Mouse (Mus musculus): Measurements from ENCODE around the gene Atp6v1g2. TPM values are rescaled to one million over a fixed set of nuclear protein-coding genes. Genes with fewer than 3 reads are reported as not detected.

The Atp6v1g2 gene
- polyA plus RNA-seq (2012; rRNA removed) = 2.0 and 2.3 TPM in 2 replicates

DNA sequence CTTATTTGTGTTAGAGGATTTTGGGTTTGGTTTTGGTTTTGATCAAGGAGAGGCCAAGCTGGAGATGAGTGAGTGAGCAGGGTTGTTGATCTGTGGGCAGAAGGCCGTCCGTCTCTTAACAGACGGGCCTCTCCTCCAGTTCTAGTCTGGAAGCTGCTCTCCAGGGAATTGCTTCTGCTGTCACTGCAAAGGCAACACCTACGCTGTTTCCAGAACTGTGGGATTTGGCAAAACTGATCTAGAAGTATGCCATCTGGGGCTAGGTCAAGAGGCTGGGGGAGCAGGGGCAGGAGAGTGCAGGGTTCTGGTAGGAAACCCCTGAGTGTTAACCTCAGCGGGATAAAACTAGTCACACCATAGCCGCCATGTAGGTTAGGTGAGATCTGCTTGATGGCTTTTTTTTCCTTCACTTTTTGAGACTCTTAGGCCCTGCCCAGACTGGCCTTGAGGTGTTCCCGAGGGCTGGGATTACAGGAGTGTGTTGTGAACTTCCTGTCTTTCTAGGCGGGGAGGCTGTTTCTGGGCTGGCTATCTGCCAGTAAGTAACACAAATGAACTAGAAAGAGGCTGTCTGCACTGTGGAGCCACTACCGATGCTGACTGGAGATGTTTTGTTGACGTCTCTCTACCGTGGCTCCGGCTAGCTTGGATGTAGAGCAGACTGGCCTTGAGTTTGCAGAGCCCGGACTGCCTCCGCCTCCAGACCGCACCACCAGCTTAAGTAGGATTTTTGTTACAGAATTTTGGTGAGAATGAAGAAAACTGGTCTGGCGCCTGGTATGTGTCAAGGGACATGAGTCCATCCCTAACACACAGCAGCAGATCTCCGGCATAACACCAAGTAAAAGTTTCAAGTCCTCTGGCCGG, at the start of gene Atp6v1g2:
Atp6v1g2 (plus strand) TSS at position 547 of the 867 bp plus-strand sequence.

DNA sequence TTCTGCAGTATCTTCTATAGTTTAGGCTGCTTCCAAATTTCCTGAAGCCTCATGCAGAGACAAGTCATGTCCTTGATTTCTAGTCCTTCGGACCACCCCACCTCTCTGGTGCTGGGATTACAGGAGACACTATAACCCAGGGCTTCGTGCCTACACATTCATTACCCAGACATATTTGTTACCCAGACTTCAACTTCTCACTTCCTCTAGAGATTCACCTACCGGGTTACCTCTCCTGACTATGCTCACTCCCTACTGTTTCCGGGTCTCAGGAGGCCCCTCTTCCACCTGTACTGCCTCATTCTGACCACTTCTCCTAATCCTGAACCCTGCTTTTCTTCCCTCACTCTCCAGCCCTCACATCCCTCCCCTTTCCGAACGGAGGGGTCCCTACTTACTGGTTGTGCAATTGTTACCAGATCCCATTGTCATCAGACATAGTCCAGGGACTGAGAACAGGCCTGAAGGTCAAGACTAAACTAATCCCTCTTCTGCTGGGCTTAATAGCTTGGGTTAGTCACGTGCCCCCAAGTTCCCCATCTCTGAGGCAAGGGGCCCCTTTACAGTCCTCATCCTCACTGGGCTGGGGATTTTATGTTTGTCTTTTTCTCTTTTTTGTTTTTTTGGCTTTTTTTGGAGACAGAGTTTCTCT, 45.4 kb upstream of the Atp6v1g2 start, which contains the start of gene Lst1:
Lst1 (minus strand) TSS at position 481 of the 652 bp plus-strand sequence.

DNA sequence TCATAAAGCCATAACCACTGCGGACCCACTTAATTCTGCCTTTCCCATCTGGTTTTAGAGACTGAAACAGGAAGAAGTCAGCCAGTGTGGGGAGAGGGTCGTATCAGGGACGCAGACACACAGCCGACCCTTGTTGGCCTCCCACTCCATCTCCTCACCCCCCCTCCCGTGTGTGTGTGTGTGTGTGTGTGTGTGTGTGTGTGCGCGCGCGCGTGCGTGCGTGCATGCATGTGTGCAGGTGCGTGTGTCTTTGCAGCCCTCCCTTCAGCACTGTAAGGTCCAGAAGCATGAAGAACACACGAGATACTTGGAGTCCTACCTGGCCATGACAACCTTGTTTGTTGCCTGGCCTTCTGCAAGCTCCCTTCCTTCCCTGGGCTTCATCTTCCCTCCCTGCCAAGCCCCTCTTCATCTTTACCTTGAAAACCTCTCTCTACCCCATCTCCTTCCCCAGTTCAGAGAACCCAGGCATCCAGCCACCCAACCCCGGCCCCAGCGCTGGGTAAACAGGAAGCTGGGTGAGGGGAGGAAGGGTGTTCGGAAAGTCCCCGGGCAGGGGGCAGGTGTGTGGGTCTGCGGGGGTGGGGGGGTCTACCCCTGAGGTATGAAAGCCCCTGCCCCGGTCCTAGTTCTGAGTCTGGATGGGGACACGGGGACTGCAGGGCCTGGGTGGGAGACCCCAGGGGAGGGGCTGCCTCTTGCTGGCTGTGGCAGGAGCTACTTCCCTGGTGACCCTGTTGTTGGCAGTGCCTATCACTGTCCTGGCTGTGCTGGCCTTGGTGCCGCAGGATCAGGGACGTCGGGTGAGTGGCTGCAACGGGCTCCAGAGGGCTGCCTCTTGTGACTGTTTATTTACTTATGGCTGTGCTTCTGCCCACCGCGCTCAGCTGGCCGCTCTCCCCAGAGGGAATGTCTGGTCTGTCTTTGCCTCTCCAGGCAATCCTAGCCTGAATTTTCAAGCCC, 39.3 kb upstream of the Atp6v1g2 start, which contains the start of gene Ltb:
Ltb (plus strand) TSS at position 559 of the 963 bp plus-strand sequence.

DNA sequence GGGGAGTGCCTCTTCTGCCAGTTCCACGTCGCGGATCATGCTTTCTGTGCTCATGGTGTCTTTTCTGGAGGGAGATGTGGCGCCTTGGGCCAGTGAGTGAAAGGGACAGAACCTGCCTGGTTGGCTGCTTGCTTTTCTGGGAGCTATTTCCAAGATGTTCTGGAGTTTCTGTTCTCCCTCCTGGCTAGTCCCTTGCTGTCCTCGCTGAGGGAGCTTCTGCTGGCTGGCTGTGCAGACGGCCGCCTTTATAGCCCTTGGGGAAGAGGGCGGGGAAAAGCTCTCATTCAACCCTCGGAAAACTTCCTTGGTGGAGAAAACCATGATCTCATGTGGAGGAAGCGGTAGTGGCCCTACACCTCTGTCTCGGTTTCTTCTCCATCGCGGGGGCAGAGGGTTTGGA, 31.7 kb upstream of the Atp6v1g2 start, which contains the start of gene Tnf:
Tnf (minus strand) TSS at position 221 of the 400 bp plus-strand sequence.

DNA sequence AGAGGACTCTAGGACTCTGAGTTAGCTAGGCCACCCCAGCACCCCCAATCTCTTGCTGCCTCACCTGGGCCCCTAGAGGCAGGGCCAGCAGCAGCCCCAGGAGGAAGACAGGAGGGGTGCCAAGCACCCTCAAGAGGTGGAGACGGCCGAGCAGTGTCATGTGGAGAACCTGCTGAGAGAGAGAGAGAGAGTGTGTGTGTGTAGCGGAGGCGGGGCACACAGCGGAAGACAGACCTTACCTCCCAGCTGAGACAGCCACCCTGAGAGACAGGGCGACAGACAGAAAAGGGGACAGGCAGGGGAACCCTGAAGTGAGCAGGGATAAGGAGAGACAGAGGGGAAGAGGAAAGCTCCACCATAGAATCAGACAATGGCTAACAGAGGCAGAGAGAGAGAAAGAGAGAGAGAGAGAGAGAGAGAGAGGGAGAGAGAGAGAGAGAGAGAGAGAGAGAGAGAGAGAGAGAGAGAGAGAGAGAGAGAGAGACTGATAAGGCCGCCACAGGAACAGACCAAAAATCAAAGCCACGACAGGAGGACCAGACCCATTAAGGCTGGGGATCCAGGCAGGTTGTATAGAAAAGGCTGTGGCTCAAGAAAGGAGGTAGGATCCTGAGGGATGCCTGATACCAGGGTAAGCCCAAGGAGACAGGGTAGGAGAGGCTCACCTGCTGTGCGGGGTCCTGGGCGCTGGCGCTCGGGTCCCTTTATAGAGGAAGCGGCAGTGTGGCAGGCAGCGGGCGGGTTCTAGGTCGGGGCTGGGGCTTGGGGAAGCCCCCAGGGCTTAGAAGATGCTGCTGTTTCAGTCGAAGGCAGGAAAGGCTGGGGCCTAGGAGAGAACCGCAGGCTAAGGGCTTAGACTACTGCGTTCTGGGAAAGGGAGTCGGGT, 28.7 kb upstream of the Atp6v1g2 start, which contains the start of gene Lta:
Lta (minus strand) TSS at position 858 of the 886 bp plus-strand sequence.

DNA sequence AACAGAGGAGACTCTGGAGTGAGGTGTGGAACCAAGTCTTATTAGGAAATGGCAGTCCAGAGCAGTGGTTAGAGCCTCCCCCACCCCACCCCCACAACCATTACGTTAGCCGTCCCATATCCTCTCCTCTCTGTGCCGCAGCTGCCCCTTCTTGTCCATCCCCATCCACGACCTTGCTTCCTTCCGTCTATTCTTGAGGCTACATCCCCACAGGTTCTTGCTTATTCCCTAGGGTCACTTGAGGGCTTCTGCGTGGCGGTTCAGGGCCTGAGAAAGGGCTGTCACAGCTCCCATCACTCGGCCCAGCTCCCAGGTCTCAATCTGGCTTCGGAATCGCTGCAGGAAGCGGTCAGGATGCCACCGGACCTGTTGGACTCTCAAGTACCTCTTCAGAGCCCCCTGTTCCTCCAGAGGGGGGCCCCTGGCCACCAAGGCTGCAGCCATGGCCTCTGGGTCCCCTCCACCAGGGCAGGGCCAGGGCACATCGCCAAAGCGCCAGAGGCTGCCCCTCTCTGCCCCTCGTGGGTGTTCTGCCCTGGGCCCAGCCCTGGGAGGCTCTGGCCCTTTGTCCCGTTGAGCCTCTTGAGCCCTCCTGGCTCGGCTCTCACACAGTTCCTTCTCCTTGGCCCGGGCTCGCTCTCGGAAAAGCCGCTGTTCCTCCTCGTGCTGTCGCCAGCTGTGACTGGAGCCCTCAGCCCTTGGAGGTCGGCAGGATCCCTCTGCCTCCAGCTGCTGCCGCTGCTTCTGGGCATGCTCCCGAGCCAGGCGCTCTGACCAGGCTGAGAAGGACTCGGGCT, 13.1 kb upstream of the Atp6v1g2 start, which contains the start of gene Gm16181:
Gm16181 (plus strand) TSS at position 679 of the 797 bp plus-strand sequence.

DNA sequence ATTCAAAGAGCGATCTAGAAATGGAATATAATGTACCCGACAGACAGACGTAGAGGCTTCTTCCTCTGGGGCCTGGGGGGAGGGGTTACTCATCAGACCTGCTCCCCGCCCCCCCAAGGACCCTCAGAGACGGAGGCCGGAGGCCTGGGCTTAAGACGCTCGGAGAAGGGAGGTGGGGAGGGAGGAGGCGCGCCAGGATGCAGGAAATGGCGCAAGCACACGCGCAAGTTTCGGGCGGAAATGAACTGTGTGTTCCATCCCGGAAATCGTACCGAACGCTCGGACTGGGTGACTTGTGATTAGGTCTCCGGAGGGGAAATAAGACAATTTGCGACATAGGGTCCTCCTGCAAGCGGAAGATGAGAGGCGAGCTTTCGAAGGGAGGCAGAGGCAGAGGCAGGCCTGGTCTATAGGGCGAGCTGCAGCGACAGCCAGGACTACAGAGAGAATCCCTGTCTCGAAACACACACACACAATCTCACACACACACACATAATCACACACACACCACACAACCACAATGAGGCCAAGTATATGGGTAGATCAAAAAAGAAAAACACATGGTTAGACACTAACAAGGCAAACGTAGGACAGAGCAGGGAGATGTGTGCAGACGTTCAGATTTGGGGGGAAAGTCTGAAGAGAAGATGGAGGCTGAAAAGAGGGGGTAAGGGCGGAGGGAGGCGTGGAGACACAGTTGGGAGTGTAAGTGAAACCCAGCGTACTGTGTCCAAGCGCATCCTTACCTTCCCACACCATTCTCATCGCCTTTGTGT, 2.3 kb downstream of the Atp6v1g2 start, which contains the start of gene Nfkbil1:
Nfkbil1 (minus strand) TSS at position 179 of the 776 bp plus-strand sequence.

DNA sequence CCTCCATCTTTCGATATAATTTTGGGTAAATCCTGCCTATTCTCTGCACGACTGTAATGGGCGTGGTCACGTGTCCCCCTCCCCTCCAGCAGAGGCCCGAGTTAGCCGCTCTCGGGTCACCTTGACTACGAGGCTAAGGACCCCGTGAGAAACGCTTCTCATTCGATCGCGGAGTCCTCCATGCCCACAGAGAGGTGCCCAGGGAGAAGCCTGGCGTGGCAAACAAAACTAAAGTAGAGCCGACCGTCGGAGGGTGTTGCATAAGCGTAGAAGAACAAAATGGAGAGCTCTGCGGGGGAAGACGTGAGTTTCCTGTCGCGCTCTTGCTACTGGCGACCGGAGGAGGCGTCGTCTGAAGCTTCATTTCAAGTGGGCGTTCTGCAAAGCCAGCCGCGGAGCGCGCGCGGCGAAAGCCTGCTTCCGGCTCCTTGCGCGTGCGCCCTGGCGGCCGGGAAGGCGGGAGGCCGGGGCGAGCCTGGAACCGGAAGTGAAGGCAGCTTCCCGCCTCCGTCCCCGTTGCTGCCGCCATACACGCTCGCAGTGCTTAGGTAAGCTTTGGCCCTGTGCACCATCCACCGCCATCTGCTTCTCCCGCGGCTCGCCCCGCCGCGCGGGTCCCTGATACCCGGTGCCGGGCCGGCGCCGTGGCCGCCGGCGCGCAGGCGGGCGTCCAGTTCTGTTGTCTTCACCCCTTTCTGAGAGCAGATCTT, 8.0 kb downstream of the Atp6v1g2 start, which contains the start of gene Ddx39b:
Ddx39b (plus strand) TSS at position 442 of the 710 bp plus-strand sequence.

DNA sequence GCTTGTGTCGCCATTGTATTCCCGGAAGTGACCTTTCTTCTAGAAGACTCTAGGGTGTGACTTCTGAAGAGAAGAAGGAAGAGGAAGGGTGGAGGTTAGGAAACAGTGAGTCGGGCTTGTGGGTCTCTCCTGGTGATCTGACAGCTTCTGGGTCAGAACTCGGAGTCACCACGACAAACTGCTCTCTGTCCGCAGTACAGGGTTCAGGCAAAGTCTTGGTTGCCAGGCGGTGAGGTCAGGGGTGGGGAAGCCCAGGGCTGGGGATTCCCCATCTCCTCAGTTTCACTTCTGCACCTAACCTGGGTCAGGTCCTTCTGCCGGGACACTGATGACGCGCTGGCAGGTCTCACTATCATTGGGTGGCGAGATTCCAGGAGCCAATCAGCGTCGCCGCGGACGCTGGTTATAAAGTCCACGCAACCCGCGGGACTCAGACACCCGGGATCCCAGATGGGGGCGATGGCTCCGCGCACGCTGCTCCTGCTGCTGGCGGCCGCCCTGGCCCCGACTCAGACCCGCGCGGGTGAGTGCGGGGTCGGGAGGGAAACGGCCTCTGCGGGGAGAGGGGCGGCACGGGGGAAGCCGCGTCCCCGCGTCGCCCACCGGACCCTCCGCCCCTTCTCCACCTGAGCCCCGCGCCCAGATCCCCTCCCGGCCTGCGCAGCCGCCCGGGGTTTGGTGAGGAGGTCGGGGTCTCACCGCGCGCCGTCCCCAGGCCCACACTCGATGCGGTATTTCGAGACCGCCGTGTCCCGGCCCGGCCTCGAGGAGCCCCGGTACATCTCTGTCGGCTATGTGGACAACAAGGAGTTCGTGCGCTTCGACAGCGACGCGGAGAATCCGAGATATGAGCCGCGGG, 29.4 kb downstream of the Atp6v1g2 start, which contains the start of gene H2-D1:
H2-D1 (plus strand) TSS at position 67 of the 859 bp plus-strand sequence.

Other genes with a start within 250 kb of the Atp6v1g2 start
- gene Vars, start 232.7 kb upstream of the Atp6v1g2 start, polyA plus RNA-seq (2012; rRNA removed) = 42.1 and 47.2 TPM in 2 replicates
- 0.17 and 0.23 TPM in 2 replicates for gene Vwa7, start 217.1 kb upstream of the Atp6v1g2 start, polyA plus RNA-seq (2012; rRNA removed)
- gene Sapcd1, start 205.6 kb upstream of the Atp6v1g2 start, polyA plus RNA-seq (2012; rRNA removed) = 4.3 and 5.0 TPM in 2 replicates
- gene Msh5, start 186.9 kb upstream of the Atp6v1g2 start, polyA plus RNA-seq (2012; rRNA removed) = 7.7 and 8.5 TPM in 2 replicates
- 88.4 and 92.7 TPM in 2 replicates for gene Clic1, start 183.7 kb upstream of the Atp6v1g2 start, polyA plus RNA-seq (2012; rRNA removed)
- gene Ddah2, start 174.6 kb upstream of the Atp6v1g2 start, polyA plus RNA-seq (2012; rRNA removed) = 13.9 and 14.9 TPM in 2 replicates
- 0.06 TPM in 1 of 2 replicates, not detected in the other for gene Ly6g6c, start 168.3 kb upstream of the Atp6v1g2 start, polyA plus RNA-seq (2012; rRNA removed)
- gene Mpig6b, start 167.5 kb upstream of the Atp6v1g2 start, polyA plus RNA-seq (2012; rRNA removed) = 1.5 and 1.9 TPM in 2 replicates
- 0.28 and 0.30 TPM in 2 replicates for gene Ly6g6e, start 156.8 kb upstream of the Atp6v1g2 start, polyA plus RNA-seq (2012; rRNA removed)
- 0.71 and 0.79 TPM in 2 replicates for gene Ly6g6d, start 155.6 kb upstream of the Atp6v1g2 start, polyA plus RNA-seq (2012; rRNA removed)
- gene Ly6g6f, start 148.1 kb upstream of the Atp6v1g2 start, polyA plus RNA-seq (2012; rRNA removed) = 4.7 and 4.8 TPM in 2 replicates
- gene Abhd16a, start 144.4 kb upstream of the Atp6v1g2 start, polyA plus RNA-seq (2012; rRNA removed) = 32.1 and 32.4 TPM in 2 replicates
- gene Ly6g5c, start 125.4 kb upstream of the Atp6v1g2 start, polyA plus RNA-seq (2012; rRNA removed) = not detected in 2 replicates
- 0.46 and 0.64 TPM in 2 replicates for gene Ly6g5b, start 118.2 kb upstream of the Atp6v1g2 start, polyA plus RNA-seq (2012; rRNA removed)
- 8.0 and 8.7 TPM in 2 replicates for gene Gpank1, start 112.2 kb upstream of the Atp6v1g2 start, polyA plus RNA-seq (2012; rRNA removed)
- gene Csnk2b, start 111.6 kb upstream of the Atp6v1g2 start, polyA plus RNA-seq (2012; rRNA removed) = 84.1 and 85.2 TPM in 2 replicates
- gene D17H6S53E, start 107.3 kb upstream of the Atp6v1g2 start, polyA plus RNA-seq (2012; rRNA removed) = 1.8 and 2.0 TPM in 2 replicates
- 464 and 524 TPM in 2 replicates for gene Apom, start 101.6 kb upstream of the Atp6v1g2 start, polyA plus RNA-seq (2012; rRNA removed)
- 37.8 and 48.6 TPM in 2 replicates for gene Bag6, start 98.5 kb upstream of the Atp6v1g2 start, polyA plus RNA-seq (2012; rRNA removed)
- 42.6 and 57.5 TPM in 2 replicates for gene Prrc2a, start 68.8 kb upstream of the Atp6v1g2 start, polyA plus RNA-seq (2012; rRNA removed)
- gene Aif1, start 57.6 kb upstream of the Atp6v1g2 start, polyA plus RNA-seq (2012; rRNA removed) = 10.5 and 12.9 TPM in 2 replicates
- 69.9 and 71.0 TPM in 2 replicates for gene Lst1, start 45.2 kb upstream of the Atp6v1g2 start, polyA plus RNA-seq (2012; rRNA removed)
- 5.2 and 5.9 TPM in 2 replicates for gene Ltb, start 39.2 kb upstream of the Atp6v1g2 start, polyA plus RNA-seq (2012; rRNA removed)
- gene Tnf, start 31.7 kb upstream of the Atp6v1g2 start, polyA plus RNA-seq (2012; rRNA removed) = 1.4 TPM in 2 replicates
- gene Lta, start 28.3 kb upstream of the Atp6v1g2 start, polyA plus RNA-seq (2012; rRNA removed) = 0.06 TPM in 1 of 2 replicates, not detected in the other
- gene Gm16181, start 12.8 kb upstream of the Atp6v1g2 start, polyA plus RNA-seq (2012; rRNA removed) = 0.08 and 0.26 TPM in 2 replicates
- gene Nfkbil1, start 2.1 kb downstream of the Atp6v1g2 start, polyA plus RNA-seq (2012; rRNA removed) = 5.1 and 5.4 TPM in 2 replicates
- 170 and 199 TPM in 2 replicates for gene Ddx39b, start 8.1 kb downstream of the Atp6v1g2 start, polyA plus RNA-seq (2012; rRNA removed)
- 108 and 132 TPM in 2 replicates for gene H2-D1, start 29.1 kb downstream of the Atp6v1g2 start, polyA plus RNA-seq (2012; rRNA removed)
- gene H2-Q1, start 86.7 kb downstream of the Atp6v1g2 start, polyA plus RNA-seq (2012; rRNA removed) = 0.06 TPM in 2 replicates
- 2.3 and 3.8 TPM in 2 replicates for gene H2-Q2, start 108.6 kb downstream of the Atp6v1g2 start, polyA plus RNA-seq (2012; rRNA removed)
- gene H2-Q4, start 146.0 kb downstream of the Atp6v1g2 start, polyA plus RNA-seq (2012; rRNA removed) = 18.2 and 23.7 TPM in 2 replicates
- 10.0 and 14.3 TPM in 2 replicates for gene H2-Q6, start 191.2 kb downstream of the Atp6v1g2 start, polyA plus RNA-seq (2012; rRNA removed)
- gene H2-Q7, start 205.5 kb downstream of the Atp6v1g2 start, polyA plus RNA-seq (2012; rRNA removed) = 10.8 and 12.6 TPM in 2 replicates
- 479 and 528 TPM in 2 replicates for gene H2-Q10, start 236.4 kb downstream of the Atp6v1g2 start, polyA plus RNA-seq (2012; rRNA removed)